21 mouse cellular contexts compared by ENCODE assay signal in the genomic region with DNA sequence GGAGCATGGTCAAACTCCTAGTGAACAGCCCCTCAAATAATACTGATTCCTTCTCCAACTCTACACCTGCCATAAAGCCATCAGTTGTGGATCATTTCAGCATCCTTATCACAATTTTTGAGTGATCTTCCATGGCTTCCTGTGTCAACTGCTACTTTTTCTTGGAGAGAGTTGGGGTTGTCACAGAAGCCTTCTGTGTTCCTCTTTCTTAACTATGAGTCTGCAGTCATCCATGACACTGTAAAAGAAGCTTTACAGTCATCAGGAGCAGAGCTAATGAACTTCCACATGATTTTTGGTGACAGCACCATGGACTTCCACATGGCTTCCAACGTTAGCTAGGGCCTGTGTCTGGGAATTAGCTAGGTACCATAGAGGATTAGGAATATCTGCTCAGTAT.
DNase-seq lines count a peak whose midpoint lies in the region; ATAC-seq and TF ChIP-seq lines count a peak whose summit lies in the region.
"Had no signal": no experiment of that assay in that cellular context is flagged by ENCODE, and none has a peak within 500 bp of the region (broad histone marks: within the 10 kb centered on the region; RNA-seq: fewer than 3 reads in every experiment).

No protein-coding gene starts in this region.

- no peaks in the 10 kb centered on the region for H3K4me1 ChIP-seq in forebrain, postnatal 0 days (ENCODE audit: insufficient read depth)
- H3K4me1 ChIP-seq in forebrain, embryonic 11.5 days (replicated peaks; ENCODE audit: control insufficient read depth, insufficient read depth, low read length) = no peaks in the 10 kb centered on the region
- no peaks in the 10 kb centered on the region for H3K4me1 ChIP-seq in heart, embryonic 12.5 days (replicated peaks)
- H3K4me1 ChIP-seq: embryonic facial prominence, embryonic 10.5 days; embryonic facial prominence, embryonic 12.5 days; forebrain, embryonic 12.5 days had no signal

- 78% methylated on average over 1 of the region's 1 CpGs for WGBS in forebrain, postnatal 0 days
- 85% methylated on average over 1 of the region's 1 CpGs for WGBS in forebrain, embryonic 11.5 days
- WGBS in heart, embryonic 12.5 days = 84% methylated on average over 1 of the region's 1 CpGs

- DNase-seq in forebrain, postnatal 0 days = peak; percentile 3
- DNase-seq in forebrain, embryonic 11.5 days (ENCODE audit: low spot score) = no peak
- DNase-seq in 416B (ENCODE audit: low read depth) = peak; percentile 24
- no peak for DNase-seq in thymus, postnatal 36 days
- DNase-seq in right cerebral cortex, postnatal 10 days (ENCODE audit: low spot score in 2 of 2) = no peak
- DNase-seq: adrenal gland, adult 2 months; adrenal gland, postnatal 10 days; adrenal gland, postnatal 25 days; cerebellum, adult 11 months; cerebellum, adult 18-20 months; cerebellum, adult 8-10 months; cerebellum, adult 9-11 months; cerebellum, postnatal 14 days; cerebellum, postnatal 36 days had no signal

- no peak overlapping the region for H3K27ac ChIP-seq in forebrain, postnatal 0 days (ENCODE audit: low read depth, low read length)
- H3K27ac ChIP-seq in forebrain, embryonic 11.5 days (ENCODE audit: low read depth, low read length) = no peak overlapping the region
- no peak overlapping the region for H3K27ac ChIP-seq in heart, embryonic 12.5 days (ENCODE audit: poor library complexity, severe bottlenecking)
- H3K27ac ChIP-seq: embryonic facial prominence, embryonic 10.5 days; embryonic facial prominence, embryonic 12.5 days; forebrain, embryonic 12.5 days had no signal

- ATAC-seq in forebrain, postnatal 0 days = no peak
- no peak for ATAC-seq in forebrain, embryonic 11.5 days (replicated peaks; ENCODE audit: low FRiP score)
- peak; percentile 53 for ATAC-seq in granulocyte monocyte progenitor cell, adult 5-6 weeks (replicated peaks; ENCODE audit: poor library complexity, severe bottlenecking)
- ATAC-seq in megakaryocyte, adult 5-6 weeks (ENCODE audit: poor library complexity, severe bottlenecking) = 0 out of 2 replicates have a peak, but pooled peaks have one; percentile 40
- ATAC-seq in heart, embryonic 12.5 days (ENCODE audit: insufficient number of reproducible peaks, low FRiP score) = no peak
- ATAC-seq: forebrain, embryonic 14.5 days had no signal

- no peak overlapping the region for H3K9ac ChIP-seq in forebrain, postnatal 0 days
- no peak overlapping the region for H3K9ac ChIP-seq in forebrain, embryonic 11.5 days (ENCODE audit: low read length)
- H3K9ac ChIP-seq in heart, embryonic 12.5 days = no peak overlapping the region
- H3K9ac ChIP-seq: embryonic facial prominence, embryonic 12.5 days; forebrain, embryonic 12.5 days had no signal

- no peaks in the 10 kb centered on the region for H3K27me3 ChIP-seq in forebrain, postnatal 0 days (ENCODE audit: insufficient read depth, low read length)
- H3K27me3 ChIP-seq in forebrain, embryonic 11.5 days (ENCODE audit: control insufficient read depth, insufficient read depth, low read length) = no peaks in the 10 kb centered on the region
- H3K27me3 ChIP-seq in heart, embryonic 12.5 days (replicated peaks) = no peaks in the 10 kb centered on the region
- H3K27me3 ChIP-seq: embryonic facial prominence, embryonic 12.5 days; forebrain, embryonic 12.5 days had no signal

- no peaks in the 10 kb centered on the region for H3K36me3 ChIP-seq in forebrain, postnatal 0 days (ENCODE audit: insufficient read depth)
- no peaks in the 10 kb centered on the region for H3K36me3 ChIP-seq in forebrain, embryonic 11.5 days (ENCODE audit: control insufficient read depth, insufficient read depth, low read length)
- H3K36me3 ChIP-seq in heart, embryonic 12.5 days = no peaks in the 10 kb centered on the region
- H3K36me3 ChIP-seq: embryonic facial prominence, embryonic 10.5 days; embryonic facial prominence, embryonic 12.5 days; forebrain, embryonic 12.5 days had no signal

- H3K9me3 ChIP-seq in forebrain, postnatal 0 days (ENCODE audit: low read length) = no peaks in the 10 kb centered on the region
- no peaks in the 10 kb centered on the region for H3K9me3 ChIP-seq in forebrain, embryonic 11.5 days (ENCODE audit: control insufficient read depth, low read length)
- H3K9me3 ChIP-seq in heart, embryonic 12.5 days (replicated peaks) = no peaks in the 10 kb centered on the region
- H3K9me3 ChIP-seq: embryonic facial prominence, embryonic 10.5 days; embryonic facial prominence, embryonic 12.5 days; forebrain, embryonic 12.5 days had no signal

- H3K4me2 ChIP-seq in forebrain, postnatal 0 days (ENCODE audit: low read depth) = no peak overlapping the region
- H3K4me2 ChIP-seq in forebrain, embryonic 11.5 days (ENCODE audit: low read depth, low read length, severe bottlenecking) = no peak overlapping the region
- no peak overlapping the region for H3K4me2 ChIP-seq in heart, embryonic 12.5 days
- H3K4me2 ChIP-seq: embryonic facial prominence, embryonic 12.5 days; forebrain, embryonic 12.5 days had no signal

- no peak overlapping the region for H3K4me3 ChIP-seq in forebrain, postnatal 0 days (ENCODE audit: low read depth, low read length)
- no peak overlapping the region for H3K4me3 ChIP-seq in forebrain, embryonic 11.5 days (ENCODE audit: low read depth, low read length)
- H3K4me3 ChIP-seq in heart, embryonic 12.5 days = no peak overlapping the region
- H3K4me3 ChIP-seq: embryonic facial prominence, embryonic 10.5 days; embryonic facial prominence, embryonic 12.5 days; forebrain, embryonic 12.5 days had no signal

- no peak for TF ChIP-seq CTCF in forebrain, postnatal 0 days (IDR thresholded peaks at IDR 0.05; ENCODE audit: low read depth)

Comparison
In these comparisons a context has a peak if more than half of its experiments do, and no peak if none do; other contexts are left out.
1. DNase-seq: peak in forebrain, postnatal 0 days (single experiment) and 416B (single experiment); none in forebrain, embryonic 11.5 days (single experiment), thymus, postnatal 36 days (0 of 2) and right cerebral cortex, postnatal 10 days (0 of 2).
2. ATAC-seq: peak in granulocyte monocyte progenitor cell, adult 5-6 weeks (single experiment) and megakaryocyte, adult 5-6 weeks (single experiment); none in forebrain, postnatal 0 days (single experiment), forebrain, embryonic 11.5 days (single experiment) and heart, embryonic 12.5 days (single experiment).